Mouse (Mus musculus): Measurements from ENCODE around the gene Adarb1. TPM values are rescaled to one million over a fixed set of nuclear protein-coding genes. Genes with fewer than 3 reads are reported as not detected.
A peak's percentile ranks its signal among the peaks of the same experiment; 100 is the strongest.

Gene Adarb1
- polyA plus RNA-seq, 1 experiment from 2014 or later, result 12.1 TPM

GRCm38 (mm10) chr10:77305766-77306165 is 112.3 kb downstream of the Adarb1 start:
- 82% methylated on average over 8 of the region's 8 CpGs for WGBS
- Histone ChIP-seq H3K36me3 (ENCODE audit: control insufficient read depth, insufficient read depth, low read length) (peaks cover 16% of the 10 kb centered on the region), H3K9ac (replicated peaks; ENCODE audit: low read length) (no peak overlapping the region), H3K4me3 (replicated peaks; ENCODE audit: low read depth, low read length) (no peak overlapping the region), H3K4me2 (ENCODE audit: low read length) (no peak overlapping the region), H3K4me1 (ENCODE audit: control insufficient read depth, insufficient read depth, low read length) (no peaks in the 10 kb centered on the region), H3K27ac (replicated peaks; ENCODE audit: low read depth, low read length) (peak overlapping the region; percentile 58; the same call in 1 of the 2 replicates), H3K27me3 (ENCODE audit: control insufficient read depth, insufficient read depth, low read length) (no peaks in the 10 kb centered on the region), H3K9me3 (ENCODE audit: control insufficient read depth, low read length) (no peaks in the 10 kb centered on the region)
- no peak for DNase-seq
- no peak for ATAC-seq (ENCODE audit: low FRiP score, low TSS enrichment)

GRCm38 (mm10) chr10:77304840-77305533 is 113.1 kb downstream of the Adarb1 start:
- peaks cover 9% of the 10 kb centered on the region for H3K36me3 ChIP-seq (ENCODE audit: control insufficient read depth, insufficient read depth, low read length)
- H3K27me3 ChIP-seq (ENCODE audit: control insufficient read depth, insufficient read depth, low read length), result no peaks in the 10 kb centered on the region
- DNase-seq, result peak; percentile 72
- H3K4me3 ChIP-seq (replicated peaks; ENCODE audit: low read depth, low read length), result no peak overlapping the region
- 6% methylated on average over 4 of the region's 4 CpGs for WGBS
- ATAC-seq (ENCODE audit: low FRiP score, low TSS enrichment), result no peak; the same call in 1 of the 2 replicates
- H3K4me1 ChIP-seq (ENCODE audit: control insufficient read depth, insufficient read depth, low read length), result no peaks in the 10 kb centered on the region
- H3K4me2 ChIP-seq (ENCODE audit: low read length), result no peak overlapping the region
- peak overlapping the region; percentile 58 for H3K27ac ChIP-seq (replicated peaks; ENCODE audit: low read depth, low read length)
- H3K9ac ChIP-seq (replicated peaks; ENCODE audit: low read length), result no peak overlapping the region
- no peaks in the 10 kb centered on the region for H3K9me3 ChIP-seq (ENCODE audit: control insufficient read depth, low read length)

GRCm38 (mm10) chr10:77304362-77304761 is 113.7 kb downstream of the Adarb1 start:
- no peak for DNase-seq
- H3K4me3 ChIP-seq (replicated peaks; ENCODE audit: low read depth, low read length), result no peak overlapping the region
- H3K4me1 ChIP-seq (ENCODE audit: control insufficient read depth, insufficient read depth, low read length), result no peaks in the 10 kb centered on the region
- no peaks in the 10 kb centered on the region for H3K27me3 ChIP-seq (ENCODE audit: control insufficient read depth, insufficient read depth, low read length)
- no peak overlapping the region for H3K27ac ChIP-seq (replicated peaks; ENCODE audit: low read depth, low read length)
- no peak overlapping the region for H3K4me2 ChIP-seq (ENCODE audit: low read length)
- no peak overlapping the region for H3K9ac ChIP-seq (replicated peaks; ENCODE audit: low read length)
- no peak for ATAC-seq (ENCODE audit: low FRiP score, low TSS enrichment)
- no peaks in the 10 kb centered on the region for H3K9me3 ChIP-seq (ENCODE audit: control insufficient read depth, low read length)
- peaks cover 11% of the 10 kb centered on the region for H3K36me3 ChIP-seq (ENCODE audit: control insufficient read depth, insufficient read depth, low read length)
- WGBS, result 63% methylated on average over 3 of the region's 3 CpGs

GRCm38 (mm10) chr10:77300934-77301297 is 117.2 kb downstream of the Adarb1 start:
- Histone ChIP-seq H3K4me2 (ENCODE audit: low read length) (no peak overlapping the region), H3K4me3 (replicated peaks; ENCODE audit: low read depth, low read length) (no peak overlapping the region), H3K27ac (replicated peaks; ENCODE audit: low read depth, low read length) (no peak overlapping the region), H3K9ac (replicated peaks; ENCODE audit: low read length) (no peak overlapping the region), H3K36me3 (ENCODE audit: control insufficient read depth, insufficient read depth, low read length) (peaks cover 11% of the 10 kb centered on the region), H3K4me1 (ENCODE audit: control insufficient read depth, insufficient read depth, low read length) (no peaks in the 10 kb centered on the region), H3K27me3 (ENCODE audit: control insufficient read depth, insufficient read depth, low read length) (no peaks in the 10 kb centered on the region), H3K9me3 (ENCODE audit: control insufficient read depth, low read length) (no peaks in the 10 kb centered on the region)
- 94% methylated on average over 4 of the region's 4 CpGs for WGBS
- DNase-seq, result no peak
- ATAC-seq (ENCODE audit: low FRiP score, low TSS enrichment), result no peak

- Histone ChIP-seq H3K27ac (replicated peaks; ENCODE audit: low read depth, low read length) (no peak overlapping the region), H3K9me3 (ENCODE audit: control insufficient read depth, low read length) (no peaks in the 10 kb centered on the region), H3K27me3 (ENCODE audit: control insufficient read depth, insufficient read depth, low read length) (no peaks in the 10 kb centered on the region), H3K4me2 (ENCODE audit: low read length) (no peak overlapping the region), H3K9ac (replicated peaks; ENCODE audit: low read length) (no peak overlapping the region), H3K36me3 (ENCODE audit: control insufficient read depth, insufficient read depth, low read length) (peaks cover 13% of the 10 kb centered on the region), H3K4me3 (replicated peaks; ENCODE audit: low read depth, low read length) (no peak overlapping the region), H3K4me1 (ENCODE audit: control insufficient read depth, insufficient read depth, low read length) (no peaks in the 10 kb centered on the region)
- no peak for DNase-seq
- WGBS, result 85% methylated on average over 8 of the region's 8 CpGs
- ATAC-seq (ENCODE audit: low FRiP score, low TSS enrichment), result no peak
Measured at GRCm38 (mm10) chr10:77300237-77300933, 117.7 kb downstream of the Adarb1 start.

GRCm38 (mm10) chr10:77299194-77299593 is 118.9 kb downstream of the Adarb1 start:
- DNase-seq (no peak), ATAC-seq (ENCODE audit: low FRiP score, low TSS enrichment) (no peak)
- WGBS, result 87% methylated on average over 2 of the region's 2 CpGs
- Histone ChIP-seq H3K4me2 (ENCODE audit: low read length) (no peak overlapping the region), H3K4me3 (replicated peaks; ENCODE audit: low read depth, low read length) (no peak overlapping the region), H3K4me1 (ENCODE audit: control insufficient read depth, insufficient read depth, low read length) (no peaks in the 10 kb centered on the region), H3K27ac (replicated peaks; ENCODE audit: low read depth, low read length) (no peak overlapping the region), H3K9ac (replicated peaks; ENCODE audit: low read length) (no peak overlapping the region), H3K27me3 (ENCODE audit: control insufficient read depth, insufficient read depth, low read length) (no peaks in the 10 kb centered on the region), H3K36me3 (ENCODE audit: control insufficient read depth, insufficient read depth, low read length) (peaks cover 21% of the 10 kb centered on the region), H3K9me3 (ENCODE audit: control insufficient read depth, low read length) (no peaks in the 10 kb centered on the region)

GRCm38 (mm10) chr10:77298621-77299020 is 119.4 kb downstream of the Adarb1 start:
- no peaks in the 10 kb centered on the region for H3K27me3 ChIP-seq (ENCODE audit: control insufficient read depth, insufficient read depth, low read length)
- H3K9ac ChIP-seq (replicated peaks; ENCODE audit: low read length), result no peak overlapping the region
- H3K4me3 ChIP-seq (replicated peaks; ENCODE audit: low read depth, low read length), result no peak overlapping the region
- no peaks in the 10 kb centered on the region for H3K4me1 ChIP-seq (ENCODE audit: control insufficient read depth, insufficient read depth, low read length)
- H3K9me3 ChIP-seq (ENCODE audit: control insufficient read depth, low read length), result no peaks in the 10 kb centered on the region
- no peak overlapping the region for H3K4me2 ChIP-seq (ENCODE audit: low read length)
- H3K36me3 ChIP-seq (ENCODE audit: control insufficient read depth, insufficient read depth, low read length), result peaks cover 24% of the 10 kb centered on the region
- DNase-seq, result no peak
- no peak overlapping the region for H3K27ac ChIP-seq (replicated peaks; ENCODE audit: low read depth, low read length)
- ATAC-seq (ENCODE audit: low FRiP score, low TSS enrichment), result no peak
- WGBS, result 89% methylated on average over 8 of the region's 8 CpGs

- Histone ChIP-seq H3K27ac (replicated peaks; ENCODE audit: low read depth, low read length) (no peak overlapping the region), H3K4me3 (replicated peaks; ENCODE audit: low read depth, low read length) (no peak overlapping the region), H3K4me2 (ENCODE audit: low read length) (no peak overlapping the region), H3K9ac (replicated peaks; ENCODE audit: low read length) (no peak overlapping the region), H3K27me3 (ENCODE audit: control insufficient read depth, insufficient read depth, low read length) (no peaks in the 10 kb centered on the region), H3K36me3 (ENCODE audit: control insufficient read depth, insufficient read depth, low read length) (peaks cover 19% of the 10 kb centered on the region), H3K4me1 (ENCODE audit: control insufficient read depth, insufficient read depth, low read length) (no peaks in the 10 kb centered on the region), H3K9me3 (ENCODE audit: control insufficient read depth, low read length) (no peaks in the 10 kb centered on the region)
- ATAC-seq (ENCODE audit: low FRiP score, low TSS enrichment) (no peak), DNase-seq (no peak)
- 90% methylated on average over 12 of the region's 12 CpGs for WGBS
Measured at GRCm38 (mm10) chr10:77294691-77295090, 123.4 kb downstream of the Adarb1 start.
